Mouse (Mus musculus) layer of hippocampus, postnatal 25 days (tissue): ENCODE measurements around the gene Hist2h2ac. TPM values are rescaled to one million over a fixed set of nuclear protein-coding genes. Genes with fewer than 3 reads are reported as not detected.
A peak's percentile ranks its signal among the peaks of the same experiment; 100 is the strongest.
"Not testable (repeated sequence)": the region's sequence is repeated elsewhere in the genome, so short reads cannot be mapped to it uniquely, and the experiment has no call there.

Experiments
- DNase-seq, 2 experiments: peaks; one replicate each; pipeline ENCODE4 v3.0.0; 2022; ENCODE audit warnings: mixed read lengths in 2 of 2, low spot score in 1 of 2; ENCODE audit errors: extremely low spot score in 1 of 2
- microRNA-seq, 2 experiments: library from miRNA; unstranded; fragments of <30 nt; microRNA quantifications; one replicate each; pipeline ENCODE4 v1.2.0; 2021
- total RNA-seq, 2 experiments: library from RNA; stranded (reverse); gene quantifications; 2 replicates each; pipeline ENCODE4 v1.2.3; 2021

Hist2h2ac gene
- total RNA-seq, 2 experiments from 2014 or later: 23.0 to 27.5 TPM

- DNase-seq: no peak
Observed at GRCm38 (mm10) chr3:96194966-96195365, 25.7 kb downstream of the Hist2h2ac start.

- no peak for DNase-seq
Observed at GRCm38 (mm10) chr3:96192977-96193376, 27.7 kb downstream of the Hist2h2ac start.

- DNase-seq: no peak
Observed at GRCm38 (mm10) chr3:96182382-96182776, 38.3 kb downstream of the Hist2h2ac start.

- DNase-seq: no peak
Observed at GRCm38 (mm10) chr3:96181510-96182381, 38.9 kb downstream of the Hist2h2ac start.

GRCm38 (mm10) chr3:96180727-96181477, 39.8 kb downstream of the Hist2h2ac start, which contains the start of gene Sv2a:
Gene Sv2a, plus strand, starts transcription at chr3:96181151.
- DNase-seq: peak; percentile 61 to 74

- DNase-seq: no peak
Observed at GRCm38 (mm10) chr3:96179531-96179930, 41.1 kb downstream of the Hist2h2ac start.

- DNase-seq: no peak
Observed at GRCm38 (mm10) chr3:96178902-96179301, 41.8 kb downstream of the Hist2h2ac start.

GRCm38 (mm10) chr3:96178427-96178826, 42.3 kb downstream of the Hist2h2ac start:
- no peak for DNase-seq

- DNase-seq: no peak
Observed at GRCm38 (mm10) chr3:96175251-96175650, 45.4 kb downstream of the Hist2h2ac start.

- not testable (repeated sequence) for DNase-seq
Observed at GRCm38 (mm10) chr3:96174042-96174441, 46.6 kb downstream of the Hist2h2ac start.

GRCm38 (mm10) chr3:96173185-96173584, 47.5 kb downstream of the Hist2h2ac start:
- DNase-seq: no peak

GRCm38 (mm10) chr3:96172197-96173178, 48.2 kb downstream of the Hist2h2ac start, which contains the start of gene Sf3b4:
Gene Sf3b4, plus strand, starts transcription at chr3:96172332.
- DNase-seq: peak; percentile 72 to 75

GRCm38 (mm10) chr3:96171583-96172196, 49.0 kb downstream of the Hist2h2ac start:
- DNase-seq: peak in 1 of 2 experiments; percentile 32

- DNase-seq: no peak
Observed at GRCm38 (mm10) chr3:96170976-96171545, 49.6 kb downstream of the Hist2h2ac start.

Small RNA genes within 50 kb of the gene (microRNA-seq; reads per million reads assigned to microRNA genes)
- gene Gm44492 (0 reads per million in 2 experiments), gene Gm47311 (0 reads per million in 2 experiments), gene Gm47313 (0 reads per million in 2 experiments)

Other genes with a start within 250 kb of the Hist2h2ac start
- 10 to 100 TPM; 37.0 to 41.3 TPM for gene Plekho1, start 224.9 kb downstream of the Hist2h2ac start, total RNA-seq
- 10 to 100 TPM; 42.2 to 45.0 TPM for gene Vps45, start 162.4 kb downstream of the Hist2h2ac start, total RNA-seq
- 10 to 100 TPM; 31.9 to 33.6 TPM for gene Otud7b, start 116.4 kb downstream of the Hist2h2ac start, total RNA-seq
- 1 to 10 TPM; 3.8 to 4.4 TPM for gene Mtmr11, start 58.9 kb downstream of the Hist2h2ac start, total RNA-seq
- gene Sf3b4, start 48.5 kb downstream of the Hist2h2ac start, total RNA-seq: 10 to 100 TPM; 45.8 to 49.4 TPM
- gene Sv2a, start 39.7 kb downstream of the Hist2h2ac start, total RNA-seq: 100 to 1,000 TPM; 379 to 381 TPM
- 10 to 100 TPM; 16.5 to 17.9 TPM for gene Bola1, start 1.2 kb downstream of the Hist2h2ac start, total RNA-seq
- gene Hist2h2ab, start 1.0 kb downstream of the Hist2h2ac start, total RNA-seq: 1 to 10 TPM; 8.5 to 9.2 TPM
- gene Hist2h2be, start 239 bp upstream of the Hist2h2ac start, total RNA-seq: 1 to 10 TPM; 5.6 to 5.9 TPM
- 10 to 100 TPM in 1 of 2 experiments, 1 to 10 TPM in 1; 9.9 to 11.0 TPM for gene Hist2h3c2, start 18.2 kb upstream of the Hist2h2ac start, total RNA-seq
- 100 to 1,000 TPM; 225 TPM for gene Hist2h2aa2, start 19.4 kb upstream of the Hist2h2ac start, total RNA-seq
- gene Hist2h2aa1, start 24.6 kb upstream of the Hist2h2ac start, total RNA-seq: 1 to 10 TPM; 3.0 to 6.9 TPM
- not detected for gene Hist2h3c1, start 25.8 kb upstream of the Hist2h2ac start, total RNA-seq
- 10 to 100 TPM; 23.8 to 28.4 TPM for gene Hist2h4, start 42.4 kb upstream of the Hist2h2ac start, total RNA-seq
- 10 to 100 TPM; 41.9 to 53.6 TPM for gene Hist2h3b, start 47.8 kb upstream of the Hist2h2ac start, total RNA-seq
- gene Hist2h2bb, start 48.9 kb upstream of the Hist2h2ac start, total RNA-seq: 100 to 1,000 TPM; 110 to 123 TPM
- 1 to 10 TPM; 2.9 to 3.3 TPM for gene Fcgr1, start 73.1 kb upstream of the Hist2h2ac start, total RNA-seq
- gene BC107364, start 231.4 kb upstream of the Hist2h2ac start, total RNA-seq: not detected